Mouse (Mus musculus) telencephalon, adult 2 months (tissue): ENCODE measurements at regions not wholly inside any gene's neighbourhood (a gene's known extent, or its start where the extent isn't known, plus 50 kb on each side); places are given as distances from the start of the nearest gene placed in this dataset.
"Not testable (repeated sequence)": the region's sequence is repeated elsewhere in the genome, so short reads cannot be mapped to it uniquely, and the experiment has no call there.

ENCODE experiments used
- DNase-seq: peaks from one replicate; pipeline ENCODE4 v3.0.0-alpha.2; 2011; ENCODE audit warnings: low read depth, low spot score

DNA sequence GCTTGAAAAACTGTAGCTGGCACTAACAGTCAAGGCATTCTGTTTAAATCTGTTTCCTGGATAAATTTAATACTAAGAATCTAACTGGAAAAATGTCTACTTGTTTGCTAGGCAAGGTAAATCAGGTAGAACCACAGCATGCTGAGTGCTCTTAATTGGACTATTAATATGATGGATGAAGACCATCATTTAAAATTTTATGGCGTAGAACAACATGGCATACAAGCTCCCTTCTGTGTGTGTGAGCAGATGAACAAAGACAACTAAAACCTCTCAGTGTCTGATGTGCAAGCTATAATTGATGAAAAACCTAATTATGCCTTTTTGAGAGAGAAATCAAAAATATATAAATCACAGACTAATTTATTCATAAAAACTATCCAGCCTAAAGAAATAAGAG lies 705.7 kb upstream of the Cobl start:
- no peak for DNase-seq

DNA sequence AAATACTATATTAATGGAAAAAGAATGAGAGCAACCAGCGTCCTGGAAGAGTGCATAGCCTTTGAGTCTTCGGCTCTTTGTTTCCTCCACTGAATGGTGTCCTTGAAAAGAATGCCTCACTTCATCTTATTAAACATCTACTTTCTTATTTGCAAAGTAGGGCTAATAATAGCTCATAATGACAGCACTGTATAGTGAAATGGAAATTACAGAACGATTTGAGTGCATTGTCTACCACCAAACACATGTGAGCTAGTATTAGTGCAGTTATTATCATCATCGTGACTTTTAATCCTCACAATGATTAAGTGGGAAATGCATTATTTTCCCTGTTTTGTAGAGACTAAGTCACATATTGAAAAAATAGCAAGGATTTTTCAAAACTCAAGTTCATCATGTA lies 687.1 kb upstream of the Cobl start:
- no peak for DNase-seq

DNA sequence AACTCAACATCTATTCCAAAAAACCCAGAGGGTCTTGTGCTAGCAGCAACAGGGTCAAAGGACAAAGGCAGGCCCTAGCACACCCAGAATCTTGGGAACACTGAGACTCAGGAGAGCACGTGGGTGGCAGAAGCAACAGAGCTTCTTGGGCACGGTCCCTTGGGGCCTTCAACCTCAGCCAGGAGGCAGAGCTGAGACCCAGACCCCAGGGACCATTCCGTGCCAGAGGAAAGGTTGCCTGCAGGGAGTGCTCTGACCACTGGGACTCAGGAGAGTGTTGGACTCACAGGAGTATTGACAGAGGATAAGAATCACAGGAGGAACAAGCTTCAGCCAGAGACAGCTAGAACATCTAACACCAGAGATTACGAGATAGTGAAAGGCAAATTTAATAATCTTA lies 678.0 kb upstream of the Cobl start:
- not testable (repeated sequence) for DNase-seq

DNA sequence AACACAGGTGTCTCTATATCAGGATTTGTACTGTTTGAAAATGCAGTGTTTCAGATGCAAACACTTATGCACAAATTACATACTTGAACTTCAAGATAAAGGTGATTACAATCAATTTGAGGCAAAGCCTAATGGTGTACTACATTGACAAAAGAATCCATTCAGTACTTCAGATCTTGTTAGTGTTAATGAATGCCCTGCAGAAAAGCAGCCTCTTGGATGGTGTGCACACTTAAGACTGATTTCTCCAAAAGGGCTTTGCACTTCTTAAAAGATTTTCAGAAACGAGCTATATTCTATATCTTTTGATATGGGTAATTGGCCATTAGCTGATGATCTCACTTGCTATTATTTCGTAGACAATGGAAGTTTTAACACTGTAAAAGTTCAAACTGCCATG lies 662.0 kb upstream of the Cobl start:
- DNase-seq, result no peak

DNA sequence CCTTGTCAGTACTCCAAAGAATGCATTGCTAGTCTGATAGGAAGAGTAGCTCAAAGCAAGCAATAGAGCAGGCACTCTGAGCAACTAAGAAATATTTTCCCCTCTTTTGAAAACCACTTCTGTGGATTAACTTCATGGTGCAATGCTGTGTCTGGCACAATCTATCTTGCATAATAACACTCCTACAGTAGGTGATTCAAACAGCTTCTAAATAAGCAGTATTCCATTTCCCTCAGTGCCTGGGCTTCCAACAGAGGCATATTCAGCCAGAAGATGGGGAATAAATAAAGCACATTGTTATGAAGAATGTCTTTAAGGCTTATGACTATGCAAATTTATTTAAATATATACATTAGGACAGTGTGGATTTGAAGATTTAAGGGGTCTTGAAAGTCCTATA lies 647.7 kb upstream of the Cobl start:
- peak; percentile 39 for DNase-seq
